Mouse (Mus musculus): ENCODE data around the gene Bmp2k.
A peak's percentile ranks its signal among the peaks of the same experiment; 100 is the strongest.
"Not testable (repeated sequence)": the region's sequence is repeated elsewhere in the genome, so short reads cannot be mapped to it uniquely, and the experiment has no call there.

Gene Bmp2k

DNA sequence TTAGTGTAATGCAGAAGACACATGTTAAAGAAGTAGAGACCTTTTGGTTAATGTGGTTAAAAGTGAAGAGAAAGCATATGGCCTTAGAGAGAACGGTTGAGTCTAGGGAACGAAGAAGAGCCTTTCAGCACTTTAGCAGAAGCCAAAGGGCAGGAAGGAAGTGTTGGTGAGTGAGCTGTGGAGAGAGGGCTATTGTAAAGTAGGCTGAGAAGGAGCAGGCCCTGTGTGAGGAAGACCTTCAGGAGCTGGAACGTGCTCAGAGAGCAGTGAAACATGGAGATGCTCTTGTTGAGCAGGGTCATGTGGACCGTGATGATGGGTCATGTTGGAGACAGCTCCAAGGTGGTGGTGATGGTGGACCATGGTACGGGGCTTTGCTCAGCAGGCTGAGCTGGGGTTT is 4.8 kb downstream of the Bmp2k start:
- no peak for DNase-seq (ENCODE audit: low spot score)

DNA sequence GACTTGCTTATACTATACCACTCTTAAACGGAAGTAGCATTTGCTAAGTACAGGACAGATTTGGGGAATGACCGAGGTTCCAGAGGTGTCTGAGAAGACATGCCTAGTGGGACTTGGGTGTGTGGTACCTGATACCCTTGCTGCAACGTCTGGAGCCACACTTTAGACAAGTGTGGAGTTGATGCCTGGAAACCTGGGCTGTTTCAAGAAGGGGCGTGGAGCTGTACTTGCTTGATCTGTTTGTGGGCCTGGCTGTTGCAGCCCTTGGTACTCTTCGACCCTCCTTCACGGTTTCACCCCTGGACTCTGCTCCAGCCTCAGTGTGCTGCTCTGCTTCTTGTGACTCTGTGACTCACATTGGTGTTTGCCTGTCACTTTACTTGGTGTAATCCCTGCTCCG is 5.4 kb downstream of the Bmp2k start:
- no peak for DNase-seq (ENCODE audit: low spot score)

GRCm38 (mm10) chr5:97004178-97005030 is 6.9 kb downstream of the Bmp2k start:
- DNase-seq (ENCODE audit: low spot score): peak; percentile 42

GRCm38 (mm10) chr5:97005891-97006290 is 8.4 kb downstream of the Bmp2k start:
- no peak for DNase-seq (ENCODE audit: low spot score)

DNA sequence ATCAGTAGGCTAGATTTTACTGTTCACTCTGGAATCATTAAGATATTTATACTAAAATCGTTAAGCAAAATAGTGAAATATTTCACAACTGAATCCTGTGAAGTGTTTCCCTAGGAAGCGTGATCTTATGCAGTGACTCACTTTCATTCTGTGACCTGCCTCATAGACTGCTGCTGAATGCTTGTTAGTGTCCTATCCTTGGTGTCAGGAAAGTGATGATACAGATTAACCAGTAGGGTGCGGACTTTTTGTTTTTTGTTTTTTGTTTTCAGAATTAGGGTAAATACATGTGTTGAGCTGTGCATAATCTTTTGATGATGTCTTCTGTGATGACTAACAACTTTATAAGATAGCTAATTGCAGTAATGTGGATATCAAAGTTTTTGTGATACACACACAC is 9.4 kb downstream of the Bmp2k start:
- no peak for DNase-seq (ENCODE audit: low spot score)

- no peak for DNase-seq (ENCODE audit: low spot score)
These were observed 10.0 kb downstream of the Bmp2k start for GRCm38 (mm10) chr5:97007496-97007895.

- not testable (repeated sequence) for DNase-seq (ENCODE audit: low spot score)
These were observed 11.7 kb downstream of the Bmp2k start for GRCm38 (mm10) chr5:97009140-97009539.

GRCm38 (mm10) chr5:97009601-97010335 is 12.3 kb downstream of the Bmp2k start:
- no peak for DNase-seq (ENCODE audit: low spot score)

GRCm38 (mm10) chr5:97015781-97016508 is 18.5 kb downstream of the Bmp2k start:
- no peak for DNase-seq (ENCODE audit: low spot score)

GRCm38 (mm10) chr5:97016842-97017577 is 19.5 kb downstream of the Bmp2k start:
- peak; percentile 83 for DNase-seq (ENCODE audit: low spot score)

- DNase-seq (ENCODE audit: low spot score): no peak
These were observed 25.1 kb downstream of the Bmp2k start for GRCm38 (mm10) chr5:97022305-97023278.

DNA sequence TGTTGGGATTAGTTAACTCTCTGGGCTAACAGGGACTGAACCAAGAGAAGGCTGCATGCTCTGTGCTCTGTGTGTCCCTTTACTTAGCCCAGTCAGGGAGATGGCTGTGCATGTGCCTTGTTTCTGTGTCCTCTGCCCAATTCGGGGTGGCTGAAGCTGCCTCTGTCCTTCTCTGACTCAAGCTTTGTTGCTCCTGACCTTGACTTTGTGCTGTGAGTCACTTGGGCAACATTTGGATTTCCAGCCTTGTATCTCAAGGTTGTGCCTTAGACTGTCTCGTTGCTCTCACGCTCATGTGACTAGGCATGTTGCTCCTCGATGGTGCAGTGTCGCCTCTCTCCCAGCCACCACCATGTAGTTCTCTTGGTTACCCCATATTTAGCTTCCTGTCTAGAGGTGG is 27.3 kb downstream of the Bmp2k start:
- no peak for DNase-seq (ENCODE audit: low spot score)

GRCm38 (mm10) chr5:97025650-97026049 is 28.2 kb downstream of the Bmp2k start:
- DNase-seq (ENCODE audit: low spot score): no peak

GRCm38 (mm10) chr5:97028004-97028403 is 30.5 kb downstream of the Bmp2k start:
- DNase-seq (ENCODE audit: low spot score): no peak

GRCm38 (mm10) chr5:97028840-97029239 is 31.4 kb downstream of the Bmp2k start:
- not testable (repeated sequence) for DNase-seq (ENCODE audit: low spot score)

DNA sequence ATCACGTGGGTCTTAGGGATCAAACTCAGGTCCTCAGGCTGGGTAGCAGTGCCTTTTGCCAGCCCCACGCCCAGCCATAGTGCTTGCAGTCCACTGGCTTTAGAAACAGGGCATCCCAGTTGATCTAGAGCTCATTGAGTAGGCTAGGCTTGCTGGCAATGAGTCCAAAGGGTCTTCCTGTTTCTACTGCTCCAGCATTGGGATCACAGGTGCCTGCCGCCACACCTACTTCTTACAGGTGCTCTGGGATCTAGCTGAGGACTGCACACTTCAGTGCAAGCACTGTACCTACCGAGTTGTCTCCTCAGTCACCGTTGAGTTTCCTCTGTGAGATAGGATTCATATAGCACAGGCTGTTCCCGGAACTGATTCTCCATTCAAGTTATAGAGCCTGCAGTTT is 34.3 kb downstream of the Bmp2k start:
- no peak for DNase-seq (ENCODE audit: low spot score)

GRCm38 (mm10) chr5:97045260-97045659 is 47.8 kb downstream of the Bmp2k start:
- no peak for DNase-seq (ENCODE audit: low spot score)

- DNase-seq (ENCODE audit: low spot score): no peak
These were observed 49.2 kb downstream of the Bmp2k start for GRCm38 (mm10) chr5:97046680-97047079.

DNA sequence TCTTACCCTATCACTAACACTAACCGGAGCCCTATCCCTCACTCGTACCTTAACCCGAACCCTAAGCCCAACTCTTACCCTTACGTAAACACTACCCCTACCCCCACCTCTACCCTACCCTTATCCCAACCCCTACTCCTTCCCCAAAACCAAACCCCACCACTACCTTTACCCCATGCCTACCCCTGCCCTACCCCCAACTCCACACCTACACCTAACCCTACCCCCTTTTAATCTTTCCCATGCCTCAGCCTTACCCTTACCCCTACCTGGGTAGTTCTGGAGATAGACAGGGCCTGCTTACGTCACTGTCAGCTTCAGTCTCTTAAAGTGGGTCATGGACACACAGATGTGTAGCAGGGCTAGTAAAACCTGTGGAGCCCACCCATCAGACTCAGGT is 51.4 kb downstream of the Bmp2k start:
- DNase-seq (ENCODE audit: low spot score): no peak

DNA sequence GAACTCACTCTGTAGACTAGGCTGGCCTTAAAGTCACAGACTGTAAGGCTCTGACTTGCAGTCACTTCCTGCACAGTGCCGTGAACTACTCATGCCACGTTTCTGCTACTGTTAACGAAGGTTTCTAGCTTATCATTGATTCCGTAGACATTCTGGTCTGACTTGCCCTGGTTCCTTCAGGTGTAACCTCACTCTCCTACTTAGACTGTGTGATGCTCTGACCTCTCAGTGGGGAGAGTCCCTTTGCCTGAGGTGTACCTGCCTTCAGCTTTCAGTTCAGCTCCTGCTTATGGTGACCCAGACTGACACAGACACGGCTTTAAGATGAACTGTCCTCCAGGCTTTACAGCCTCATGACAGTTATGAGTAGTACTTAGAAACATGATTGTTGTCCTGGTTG is 56.7 kb downstream of the Bmp2k start:
- DNase-seq (ENCODE audit: low spot score): no peak

- DNase-seq (ENCODE audit: low spot score): no peak
These were observed 57.3 kb downstream of the Bmp2k start for GRCm38 (mm10) chr5:97054801-97055200.
